In the genomic region with DNA sequence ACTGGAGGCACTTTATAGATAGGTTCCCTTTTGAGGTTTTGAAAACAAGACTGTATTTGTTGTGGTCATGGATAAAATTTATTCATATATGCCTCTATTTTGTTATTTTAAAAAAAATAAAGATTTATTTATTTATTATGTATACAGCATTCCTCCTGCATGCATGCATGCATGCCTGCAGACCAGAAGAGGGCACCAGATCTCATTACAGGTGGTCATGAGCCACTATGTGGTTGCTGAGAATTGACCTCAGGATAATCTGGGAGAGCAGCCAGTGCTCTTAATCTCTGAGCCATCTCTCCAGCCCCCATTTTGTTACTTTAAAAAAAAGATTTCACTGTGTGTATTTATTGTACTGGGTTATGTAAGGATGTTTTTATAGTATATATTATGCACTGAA, we compare ENCODE assay signal across 14 mouse cellular contexts. TPM values are rescaled to one million over a fixed set of nuclear protein-coding genes. Genes with fewer than 3 reads are reported as not detected.
DNase-seq lines count a peak whose midpoint lies in the region; ATAC-seq and TF ChIP-seq lines count a peak whose summit lies in the region.
"Had no signal": no experiment of that assay in that cellular context is flagged by ENCODE, and none has a peak within 500 bp of the region (broad histone marks: within the 10 kb centered on the region; RNA-seq: fewer than 3 reads in every experiment).

No protein-coding gene starts in this region.

- no peak overlapping the region for H3K27ac ChIP-seq in left cerebral cortex, adult 2 months
- H3K27ac ChIP-seq: neural tube, embryonic 13.5 days had no signal

- no peak for ATAC-seq in Patski
- no peak for ATAC-seq in megakaryocyte-erythroid progenitor cell, adult 5-6 weeks (replicated peaks; ENCODE audit: low FRiP score, low TSS enrichment, poor library complexity, severe bottlenecking)

- H3K4me3 ChIP-seq in left cerebral cortex, adult 2 months: no peak overlapping the region
- H3K4me3 ChIP-seq: neural tube, embryonic 13.5 days had no signal

- in situ Hi-C loops in Patski (cut with MboI; ENCODE audit: low pct_unique_long_range_greater_than_20kb): loop anchor here (10.0 kb wide), 1 partner anchor 414 kb away; no protein-coding TSS in a partner anchor

- CTCF ChIA-PET in Patski (lab: Charles Lee): interaction anchor here (1.3 to 2.3 kb wide), 4 partner anchors 9 to 170 kb away, joined by 3 to 12 read pairs (median 4); no protein-coding TSS in a partner anchor

- DNase-seq in gastrocnemius, adult 18-20 months (ENCODE audit: low spot score): peak; percentile 39
- DNase-seq in gastrocnemius, adult 8-10 months (ENCODE audit: low spot score in 2 of 2): no peak
- DNase-seq in left cerebral cortex, adult 2 months (ENCODE audit: extremely low spot score in 1 of 2, low spot score in 2 of 2): no peak
- DNase-seq in left cerebral cortex, adult 11 months (ENCODE audit: low spot score): no peak
- DNase-seq in A20 (ENCODE audit: low read depth, low spot score) (peak; percentile 37), Patski (ENCODE audit: low read depth, low spot score) (no peak)
- no peak for DNase-seq in left cerebral cortex, postnatal 10 days (ENCODE audit: extremely low spot score in 1 of 2, low spot score in 2 of 2)
- DNase-seq: spleen, adult 18-20 months; thymus, postnatal 14 days had no signal

- TF ChIP-seq CTCF in left cerebral cortex, adult 2 months (IDR thresholded peaks at IDR 0.05): peak; percentile 59
- peak; percentile 86 for TF ChIP-seq CTCF in Patski (IDR thresholded peaks at IDR 0.05)

- H3K27me3 ChIP-seq in Patski: no peaks in the 10 kb centered on the region
- H3K27me3 ChIP-seq: neural tube, embryonic 13.5 days had no signal

- POLR2A ChIA-PET in Patski (lab: Charles Lee): interaction anchor here (0.5 kb wide), 1 partner anchor 45 kb away, joined by 9 read pairs; no protein-coding TSS in a partner anchor

- intact Hi-C loops in left cerebral cortex, adult 2 months (cut with DNase I): no loop called here
- intact Hi-C loops in left cerebral cortex, postnatal 10 days (cut with DNase I): no loop called here

RNA-seq across cellular contexts. Expression of gene Klhl31, which starts 25.5 kb away (rescaled TPM):
- total RNA-seq in gastrocnemius, adult 18-20 months (2021): 100 to 1,000 TPM; 577 to 615 TPM
- total RNA-seq in gastrocnemius, adult 8-10 months (2022): 100 to 1,000 TPM; 595 to 734 (median 690) TPM
- under 1 TPM in 1 of 2 experiments, not detected in 1; 0.07 TPM for total RNA-seq in left cerebral cortex, adult 2 months (2021)
- 0.10 TPM for polyA plus RNA-seq in Patski (2021)
- total RNA-seq in megakaryocyte-erythroid progenitor cell, adult 5-6 weeks (2014; fragmentation: Nextera tagmentation): not detected in 2 replicates
- total RNA-seq in megakaryocyte-erythroid progenitor cell, adult 5-6 weeks (2017): not detected in 2 replicates
- total RNA-seq in left cerebral cortex, postnatal 10 days (2021): under 1 TPM; 0.06 to 0.11 TPM
- total RNA-seq: hematopoietic stem cell, adult 5-6 weeks; left cerebral cortex, postnatal 36 days; megakaryocyte, adult 5-6 weeks had no signal

Comparison
In these comparisons a context has a peak if more than half of its experiments do, and no peak if none do; other contexts are left out.
1. DNase-seq: peak in gastrocnemius, adult 18-20 months (single experiment) and A20 (single experiment); none in gastrocnemius, adult 8-10 months (0 of 2), left cerebral cortex, adult 2 months (0 of 2), left cerebral cortex, adult 11 months (single experiment), Patski (single experiment) and left cerebral cortex, postnatal 10 days (0 of 2).
2. RNA of gene Klhl31, which starts 25.5 kb away (total RNA-seq): 595 to 734 TPM in gastrocnemius, adult 8-10 months and 577 to 615 TPM in gastrocnemius, adult 18-20 months; 0.06 to 0.11 TPM in left cerebral cortex, postnatal 10 days, 0.07 TPM in left cerebral cortex, adult 2 months and not detected in megakaryocyte-erythroid progenitor cell, adult 5-6 weeks; every median in the first group is over 100 times any median in the second.